Mouse (Mus musculus) testis, adult 10 weeks (tissue): ENCODE measurements around the gene Pifo. TPM values are rescaled to one million over a fixed set of nuclear protein-coding genes. Genes with fewer than 3 reads are reported as not detected.

Experiments used
- polyA plus RNA-seq: library from polyadenylated mRNA; stranded (reverse); fragments of 350-450 nt; fragmentation: Illumina TruSeq; extraction: RNeasy Lipid Tissue Mini Kit (QIAGEN cat#74804); gene quantifications from one replicate; pipeline ENCODE4 v1.2.3, GENCODE M21; 2014; ENCODE audit warnings: low read depth, low replicate concordance

The Pifo gene
- polyA plus RNA-seq, result 264 TPM

GRCm38 (mm10) chr3:106014546-106014945 is at the start of gene Pifo:
Gene Pifo (minus strand): TSS chr3:106014646.

GRCm38 (mm10) chr3:106032781-106033180 is 18.3 kb upstream of the Pifo start, which contains the start of gene Chil5:
Gene Chil5 (minus strand): TSS chr3:106032814.

GRCm38 (mm10) chr3:105973411-105973810 is 41.0 kb downstream of the Pifo start, which contains the start of gene Ovgp1:
Gene Ovgp1 (plus strand): TSS chr3:105973711.

GRCm38 (mm10) chr3:105959999-105960398 is 54.4 kb downstream of the Pifo start, which contains the start of gene Atp5f1:
Gene Atp5f1 (minus strand): TSS chr3:105960099.

GRCm38 (mm10) chr3:105958974-105959580 is 55.4 kb downstream of the Pifo start, which contains the start of gene Wdr77:
Gene Wdr77 (plus strand): TSS chr3:105959369.

Other genes with a start within 250 kb of the Pifo start
- gene Rap1a, start 213.3 kb downstream of the Pifo start, polyA plus RNA-seq, result 70.0 TPM
- gene Adora3, start 143.8 kb downstream of the Pifo start, polyA plus RNA-seq, result 14.7 TPM
- gene Tmigd3, start 143.7 kb downstream of the Pifo start, polyA plus RNA-seq, result 209 TPM
- 0.66 TPM for gene I830077J02Rik, start 82.0 kb downstream of the Pifo start, polyA plus RNA-seq
- gene Wdr77, start 55.3 kb downstream of the Pifo start, polyA plus RNA-seq, result 29.3 TPM
- gene Atp5f1, start 54.5 kb downstream of the Pifo start, polyA plus RNA-seq, result 286 TPM
- 35.5 TPM for gene Ovgp1, start 40.9 kb downstream of the Pifo start, polyA plus RNA-seq
- gene Chil5, start 18.2 kb upstream of the Pifo start, polyA plus RNA-seq, result 1.8 TPM
- 0.28 TPM for gene Chia1, start 98.6 kb upstream of the Pifo start, polyA plus RNA-seq
- gene Chil3, start 152.9 kb upstream of the Pifo start, polyA plus RNA-seq, result 6.9 TPM
- not detected for gene Chil4, start 204.9 kb upstream of the Pifo start, polyA plus RNA-seq